Mouse (Mus musculus) forebrain, embryonic 10.5 days (tissue): ENCODE data around the gene Arhgef11. TPM values are rescaled to one million over a fixed set of nuclear protein-coding genes. Genes with fewer than 3 reads are reported as not detected.

Source experiments
- microRNA-seq: library from miRNA; unstranded; fragments of <30 nt; microRNA quantifications from one replicate; pipeline ENCODE4, GENCODE M21; 2017
- polyA plus RNA-seq: library from polyadenylated mRNA; unstranded; fragments of >200 nt; fragmentation: Nextera tagmentation; extraction: Ambion mirVana; gene quantifications from 2 replicates; pipeline ENCODE4 v1.2.1, GENCODE M21; 2016

Arhgef11 gene
- polyA plus RNA-seq, 1 experiment from 2014 or later: 15.6 TPM

Small RNAs within 50 kb of the gene (microRNA-seq; reads per million reads assigned to microRNA genes)
- not detected for gene Gm24109

Other genes with a start within 250 kb of the Arhgef11 start
- gene Fcrl1, start 241.2 kb upstream of the Arhgef11 start, polyA plus RNA-seq: not detected in 2 replicates
- not detected in 2 replicates for gene Fcrl5, start 181.8 kb upstream of the Arhgef11 start, polyA plus RNA-seq
- 10.9 and 11.0 TPM in 2 replicates for gene Etv3, start 92.2 kb upstream of the Arhgef11 start, polyA plus RNA-seq
- 0.31 and 0.32 TPM in 2 replicates for gene Lrrc71, start 131.1 kb downstream of the Arhgef11 start, polyA plus RNA-seq
- 0.38 and 0.46 TPM in 2 replicates for gene Ntrk1, start 177.6 kb downstream of the Arhgef11 start, polyA plus RNA-seq
- 0.06 and 0.14 TPM in 2 replicates for gene Insrr, start 179.4 kb downstream of the Arhgef11 start, polyA plus RNA-seq
- 10.7 and 11.2 TPM in 2 replicates for gene Pear1, start 206.7 kb downstream of the Arhgef11 start, polyA plus RNA-seq
- gene Sh2d2a, start 229.2 kb downstream of the Arhgef11 start, polyA plus RNA-seq: 0.09 and 0.10 TPM in 2 replicates